Mouse (Mus musculus): ENCODE data around the gene Gas2l1.

- TF ChIP-seq TAL1 (IDR thresholded peaks at IDR 0.05; ENCODE audit: low read length) (no peak), GATA1 (IDR thresholded peaks at IDR 0.05; ENCODE audit: low read length) (no peak)
These were observed 13.5 kb downstream of the Gas2l1 start for GRCm38 (mm10) chr11:5051629-5052028.
